Mouse (Mus musculus) leukemia stem cell, adult 10-12 weeks (primary cell): ENCODE measurements around the gene Fto. TPM values are rescaled to one million over a fixed set of nuclear protein-coding genes. Genes with fewer than 3 reads are reported as not detected.

Experiments
- polyA plus RNA-seq: library from polyadenylated mRNA; stranded (reverse); fragments of >175 nt; gene quantifications from 2 replicates; pipeline ENCODE4 v1.2.3, GENCODE M21; 2012; ENCODE audit warnings: low replicate concordance

The Fto gene
- 1.7 and 9.9 TPM in 2 replicates for polyA plus RNA-seq

GRCm38 (mm10) chr8:91312835-91313832, at the start of gene Fto, which contains the start of gene Rpgrip1l:
Gene Fto (plus strand): TSS chr8:91313525.
Gene Rpgrip1l (minus strand): TSS chr8:91313262.

Other genes with a start within 250 kb of the Fto start
- gene Rbl2, start 243.5 kb upstream of the Fto start, polyA plus RNA-seq: 6.2 and 11.7 TPM in 2 replicates
- 1.6 and 2.4 TPM in 2 replicates for gene Aktip, start 113.5 kb upstream of the Fto start, polyA plus RNA-seq
- 0.46 TPM in 1 of 2 replicates, not detected in the other for gene Rpgrip1l, start 263 bp upstream of the Fto start, polyA plus RNA-seq